Mouse (Mus musculus) gastrocnemius, postnatal 25 days (tissue): ENCODE measurements around the gene St7. TPM values are rescaled to one million over a fixed set of nuclear protein-coding genes. Genes with fewer than 3 reads are reported as not detected.

Experiments used
- DNase-seq: peaks from one replicate; pipeline ENCODE4 v3.0.0; 2022
- total RNA-seq, 2 experiments: library from RNA; stranded (reverse); gene quantifications; 1 replicate in 1 of 2; 2 replicates in 1 of 2; pipeline ENCODE4 v1.2.3; 2021

Gene St7
- total RNA-seq, 2 experiments from 2014 or later, result 12.4 to 16.0 TPM

- DNase-seq, result no peak
Observed at GRCm38 (mm10) chr6:17763963-17764659, 71.4 kb downstream of the St7 start.

GRCm38 (mm10) chr6:17764660-17764998 is 71.9 kb downstream of the St7 start:
- no peak for DNase-seq

GRCm38 (mm10) chr6:17769972-17770644 is 77.4 kb downstream of the St7 start:
- no peak for DNase-seq

GRCm38 (mm10) chr6:17770645-17771345 is 78.1 kb downstream of the St7 start:
- no peak for DNase-seq

- DNase-seq, result no peak
Observed at GRCm38 (mm10) chr6:17771456-17771855, 78.7 kb downstream of the St7 start.

GRCm38 (mm10) chr6:17772514-17772913 is 79.8 kb downstream of the St7 start:
- no peak for DNase-seq

GRCm38 (mm10) chr6:17776041-17776440 is 83.3 kb downstream of the St7 start:
- no peak for DNase-seq

- DNase-seq, result no peak
Observed at GRCm38 (mm10) chr6:17777018-17777799, 84.5 kb downstream of the St7 start.

- DNase-seq, result no peak
Observed at GRCm38 (mm10) chr6:17778648-17779202, 86.0 kb downstream of the St7 start.

GRCm38 (mm10) chr6:17783511-17783910 is 90.8 kb downstream of the St7 start:
- DNase-seq, result no peak

GRCm38 (mm10) chr6:17784523-17784922 is 91.8 kb downstream of the St7 start:
- no peak for DNase-seq

- no peak for DNase-seq
Observed at GRCm38 (mm10) chr6:17785248-17785647, 92.5 kb downstream of the St7 start.

GRCm38 (mm10) chr6:17787810-17788209 is 95.1 kb downstream of the St7 start:
- no peak for DNase-seq

- DNase-seq, result no peak
Observed at GRCm38 (mm10) chr6:17790251-17790650, 97.5 kb downstream of the St7 start.

GRCm38 (mm10) chr6:17793471-17793870 is 100.7 kb downstream of the St7 start:
- no peak for DNase-seq

- DNase-seq, result no peak
Observed at GRCm38 (mm10) chr6:17797271-17797713, 104.6 kb downstream of the St7 start.

- no peak for DNase-seq
Observed at GRCm38 (mm10) chr6:17800694-17801093, 108.0 kb downstream of the St7 start.

- DNase-seq, result no peak
Observed at GRCm38 (mm10) chr6:17804468-17804867, 111.7 kb downstream of the St7 start.

GRCm38 (mm10) chr6:17806569-17806968 is 113.8 kb downstream of the St7 start:
- DNase-seq, result no peak

- no peak for DNase-seq
Observed at GRCm38 (mm10) chr6:17811063-17811462, 118.3 kb downstream of the St7 start.

- no peak for DNase-seq
Observed at GRCm38 (mm10) chr6:17811531-17811930, 118.8 kb downstream of the St7 start.

- DNase-seq, result no peak
Observed at GRCm38 (mm10) chr6:17814074-17814649, 121.4 kb downstream of the St7 start.
